Mouse (Mus musculus): ENCODE measurements around the gene Mllt10. TPM values are rescaled to one million over a fixed set of nuclear protein-coding genes. Genes with fewer than 3 reads are reported as not detected.

Mllt10 gene
- polyA plus RNA-seq, 1 experiment = 27.4 TPM

- 5% methylated on average over 17 of the region's 17 CpGs for WGBS
- H3K4me3 ChIP-seq (ENCODE audit: extremely low read depth, insufficient read depth, insufficient read length) = peak within 1 kb of the TSS; percentile 57
- H3K4me1 ChIP-seq (ENCODE audit: control insufficient read depth, insufficient read depth, insufficient read length) = peaks cover 9% of the 10 kb centered on the region; the same call in 1 of the 2 replicates
- H3K27ac ChIP-seq (ENCODE audit: insufficient read depth, low read length) = peak within 1 kb of the TSS; percentile 3; the same call in 1 of the 2 replicates
- no peak for TF ChIP-seq CTCF (IDR thresholded peaks at IDR 0.05; ENCODE audit: extremely low read depth, insufficient read depth, insufficient read length, insufficient replicate concordance)
- no peak for TF ChIP-seq POLR2A (IDR thresholded peaks at IDR 0.05; ENCODE audit: low read depth, low read length)
- DNase-seq (ENCODE audit: low read depth in 1 of 2, low spot score in 2 of 2) = no peak
- H3K36me3 ChIP-seq (ENCODE audit: control insufficient read depth, insufficient read depth, low read length) = no peaks in the 10 kb centered on the region
- peaks cover 21% of the 10 kb centered on the region for H3K27me3 ChIP-seq (ENCODE audit: control insufficient read depth, insufficient read depth, low read length)
Observed at GRCm38 (mm10) chr2:18048453-18049075, 6.5 kb upstream of the Mllt10 start, which contains the start of gene Skida1. Gene Skida1, minus strand, starts transcription at chr2:18049051.

- TF ChIP-seq POLR2A (IDR thresholded peaks at IDR 0.05; ENCODE audit: low read depth, low read length) (no peak), CTCF (IDR thresholded peaks at IDR 0.05; ENCODE audit: extremely low read depth, insufficient read depth, insufficient read length, insufficient replicate concordance) (no peak)
- H3K4me3 ChIP-seq (ENCODE audit: extremely low read depth, insufficient read depth, insufficient read length) = no peak overlapping the region
- no peak overlapping the region for H3K27ac ChIP-seq (ENCODE audit: insufficient read depth, low read length)
Observed at GRCm38 (mm10) chr2:18049279-18049821, 5.7 kb upstream of the Mllt10 start.

GRCm38 (mm10) chr2:18050018-18050417 lies 5.0 kb upstream of the Mllt10 start:
- 11% methylated on average over 2 of the region's 2 CpGs for WGBS
- Histone ChIP-seq H3K4me3 (ENCODE audit: extremely low read depth, insufficient read depth, insufficient read length) (no peak overlapping the region), H3K27ac (ENCODE audit: insufficient read depth, low read length) (no peak overlapping the region), H3K36me3 (ENCODE audit: control insufficient read depth, insufficient read depth, low read length) (no peaks in the 10 kb centered on the region), H3K27me3 (ENCODE audit: control insufficient read depth, insufficient read depth, low read length) (peaks cover 21% of the 10 kb centered on the region), H3K4me1 (ENCODE audit: control insufficient read depth, insufficient read depth, insufficient read length) (peaks cover 9% of the 10 kb centered on the region; the same call in 1 of the 2 replicates)
- DNase-seq (ENCODE audit: low read depth in 1 of 2, low spot score in 2 of 2) = no peak
- TF ChIP-seq POLR2A (IDR thresholded peaks at IDR 0.05; ENCODE audit: low read depth, low read length) (no peak), CTCF (IDR thresholded peaks at IDR 0.05; ENCODE audit: extremely low read depth, insufficient read depth, insufficient read length, insufficient replicate concordance) (no peak)

More at GRCm38 (mm10) chr2:18049279-18049821, 5.7 kb upstream of the Mllt10 start:
- Histone ChIP-seq H3K4me1 (ENCODE audit: control insufficient read depth, insufficient read depth, insufficient read length) (peaks cover 9% of the 10 kb centered on the region; the same call in 1 of the 2 replicates), H3K36me3 (ENCODE audit: control insufficient read depth, insufficient read depth, low read length) (no peaks in the 10 kb centered on the region), H3K27me3 (ENCODE audit: control insufficient read depth, insufficient read depth, low read length) (peaks cover 21% of the 10 kb centered on the region)
- DNase-seq (ENCODE audit: low read depth in 1 of 2, low spot score in 2 of 2) = no peak
- 51% methylated on average over 11 of the region's 11 CpGs for WGBS

GRCm38 (mm10) chr2:18050541-18050985 lies 4.5 kb upstream of the Mllt10 start:
- H3K4me1 ChIP-seq (ENCODE audit: control insufficient read depth, insufficient read depth, insufficient read length) = peaks cover 9% of the 10 kb centered on the region; the same call in 1 of the 2 replicates
- peaks cover 21% of the 10 kb centered on the region for H3K27me3 ChIP-seq (ENCODE audit: control insufficient read depth, insufficient read depth, low read length)
- TF ChIP-seq POLR2A (IDR thresholded peaks at IDR 0.05; ENCODE audit: low read depth, low read length) (no peak), CTCF (IDR thresholded peaks at IDR 0.05; ENCODE audit: extremely low read depth, insufficient read depth, insufficient read length, insufficient replicate concordance) (no peak)
- DNase-seq (ENCODE audit: low read depth in 1 of 2, low spot score in 2 of 2) = peak in 1 of 2 experiments; percentile 48
- H3K4me3 ChIP-seq (ENCODE audit: extremely low read depth, insufficient read depth, insufficient read length) = peak overlapping the region; percentile 16; the same call in 1 of the 2 replicates
- no peak overlapping the region for H3K27ac ChIP-seq (ENCODE audit: insufficient read depth, low read length)
- WGBS = 11% methylated on average over 10 of the region's 10 CpGs
- no peaks in the 10 kb centered on the region for H3K36me3 ChIP-seq (ENCODE audit: control insufficient read depth, insufficient read depth, low read length)

GRCm38 (mm10) chr2:18051026-18051830 lies 3.8 kb upstream of the Mllt10 start:
- DNase-seq (ENCODE audit: low read depth in 1 of 2, low spot score in 2 of 2) = no peak
- peaks cover 16% of the 10 kb centered on the region for H3K27me3 ChIP-seq (ENCODE audit: control insufficient read depth, insufficient read depth, low read length)
- H3K36me3 ChIP-seq (ENCODE audit: control insufficient read depth, insufficient read depth, low read length) = no peaks in the 10 kb centered on the region
- 77% methylated on average over 11 of the region's 11 CpGs for WGBS
- H3K27ac ChIP-seq (ENCODE audit: insufficient read depth, low read length) = no peak overlapping the region
- no peak for TF ChIP-seq CTCF (IDR thresholded peaks at IDR 0.05; ENCODE audit: extremely low read depth, insufficient read depth, insufficient read length, insufficient replicate concordance)
- TF ChIP-seq POLR2A (IDR thresholded peaks at IDR 0.05; ENCODE audit: low read depth, low read length) = no peak
- peaks cover 9% of the 10 kb centered on the region; the same call in 1 of the 2 replicates for H3K4me1 ChIP-seq (ENCODE audit: control insufficient read depth, insufficient read depth, insufficient read length)
- H3K4me3 ChIP-seq (ENCODE audit: extremely low read depth, insufficient read depth, insufficient read length) = no peak overlapping the region

GRCm38 (mm10) chr2:18051831-18052170 lies 3.2 kb upstream of the Mllt10 start:
- Histone ChIP-seq H3K4me3 (ENCODE audit: extremely low read depth, insufficient read depth, insufficient read length) (no peak overlapping the region), H3K27me3 (ENCODE audit: control insufficient read depth, insufficient read depth, low read length) (peaks cover 12% of the 10 kb centered on the region), H3K4me1 (ENCODE audit: control insufficient read depth, insufficient read depth, insufficient read length) (peaks cover 7% of the 10 kb centered on the region; the same call in 1 of the 2 replicates), H3K36me3 (ENCODE audit: control insufficient read depth, insufficient read depth, low read length) (no peaks in the 10 kb centered on the region), H3K27ac (ENCODE audit: insufficient read depth, low read length) (no peak overlapping the region)
- no peak for DNase-seq (ENCODE audit: low read depth in 1 of 2, low spot score in 2 of 2)
- 94% methylated on average over 3 of the region's 3 CpGs for WGBS
- no peak for TF ChIP-seq POLR2A (IDR thresholded peaks at IDR 0.05; ENCODE audit: low read depth, low read length)
- TF ChIP-seq CTCF (IDR thresholded peaks at IDR 0.05; ENCODE audit: extremely low read depth, insufficient read depth, insufficient read length, insufficient replicate concordance) = no peak
